Mouse (Mus musculus) ES-Bruce4 (cell line): ENCODE measurements around the gene Gns. TPM values are rescaled to one million over a fixed set of nuclear protein-coding genes. Genes with fewer than 3 reads are reported as not detected.

Experiments
- H3K27ac ChIP-seq: 2 replicates; pipeline ENCODE4 v1.5.1; 2012; ENCODE audit warnings: low read length, inconsistent platforms; ENCODE audit not compliant: insufficient read depth
- H3K27me3 ChIP-seq: 2 replicates; pipeline ENCODE4 v1.6.1; 2012; ENCODE audit warnings: mild to moderate bottlenecking, low read length, inconsistent platforms; ENCODE audit not compliant: control insufficient read depth, poor library complexity, insufficient read depth, severe bottlenecking
- H3K36me3 ChIP-seq: 2 replicates; pipeline ENCODE4 v1.6.1; 2012; ENCODE audit warnings: inconsistent platforms, mild to moderate bottlenecking, low read length, moderate library complexity; ENCODE audit not compliant: control insufficient read depth, poor library complexity, insufficient read depth, severe bottlenecking
- H3K4me1 ChIP-seq: one replicate; pipeline ENCODE4 v1.8.1; 2011; ENCODE audit warnings: low read length; ENCODE audit not compliant: control insufficient read depth, insufficient read depth
- H3K4me3 ChIP-seq: 2 replicates; pipeline ENCODE4 v1.5.1; 2011; ENCODE audit warnings: low read depth, mild to moderate bottlenecking, low read length
- H3K9ac ChIP-seq: 2 replicates; pipeline ENCODE4 v1.6.1; 2012; ENCODE audit warnings: low read depth, mild to moderate bottlenecking, inconsistent platforms; ENCODE audit not compliant: poor library complexity, severe bottlenecking
- H3K9me3 ChIP-seq: replicated peaks from 2 replicates; pipeline ENCODE4 v1.6.1; 2012; ENCODE audit warnings: mild to moderate bottlenecking, low read length, inconsistent platforms; ENCODE audit not compliant: control insufficient read depth, poor library complexity, insufficient read depth, severe bottlenecking
- CTCF ChIP-seq: IDR thresholded peaks from one replicate; pipeline ENCODE4 v1.8.1; 2011; ENCODE audit warnings: low read depth, low read length
- EP300 ChIP-seq: IDR thresholded peaks from 2 replicates; pipeline ENCODE4 v1.6.1; 2011; ENCODE audit warnings: low read depth, low read length; ENCODE audit not compliant: insufficient read depth
- POLR2A ChIP-seq: IDR thresholded peaks from one replicate; pipeline ENCODE4 v1.8.1; 2011; ENCODE audit warnings: low read length; ENCODE audit not compliant: insufficient read depth
- polyA plus RNA-seq: library from polyadenylated mRNA; stranded (reverse); fragments of >200 nt; gene quantifications from 2 replicates; pipeline ENCODE4 v1.2.4, GENCODE M21; 2011; ENCODE audit warnings: low read depth; ENCODE audit not compliant: missing spikeins, insufficient read depth, insufficient read length

The Gns gene
- polyA plus RNA-seq, 1 experiment = 44.2 TPM

GRCm38 (mm10) chr10:121360358-121360757 lies 4.5 kb upstream of the Gns start:
- TF ChIP-seq EP300 (no peak), POLR2A (no peak), CTCF (no peak)
- Histone ChIP-seq H3K36me3 (no peaks in the 10 kb centered on the region), H3K9ac (no peak overlapping the region), H3K27me3 (no peaks in the 10 kb centered on the region), H3K9me3 (no peaks in the 10 kb centered on the region), H3K4me3 (no peak overlapping the region), H3K4me1 (no peaks in the 10 kb centered on the region), H3K27ac (no peak overlapping the region)

GRCm38 (mm10) chr10:121363201-121363600 lies 1.7 kb upstream of the Gns start:
- H3K4me1 ChIP-seq = no peaks in the 10 kb centered on the region
- no peaks in the 10 kb centered on the region for H3K27me3 ChIP-seq
- TF ChIP-seq CTCF (no peak), EP300 (no peak), POLR2A (no peak)
- H3K9ac ChIP-seq = no peak overlapping the region
- no peak overlapping the region for H3K27ac ChIP-seq
- no peaks in the 10 kb centered on the region for H3K36me3 ChIP-seq
- H3K9me3 ChIP-seq = no peaks in the 10 kb centered on the region
- no peak overlapping the region for H3K4me3 ChIP-seq

- no peaks in the 10 kb centered on the region for H3K27me3 ChIP-seq
- H3K9me3 ChIP-seq = no peaks in the 10 kb centered on the region
- peak overlapping the region; percentile 64 for H3K9ac ChIP-seq
- H3K4me1 ChIP-seq = no peaks in the 10 kb centered on the region
- TF ChIP-seq EP300 = no peak
- no peak for TF ChIP-seq POLR2A
- TF ChIP-seq CTCF = no peak
- H3K36me3 ChIP-seq = no peaks in the 10 kb centered on the region
- H3K4me3 ChIP-seq = peak overlapping the region; percentile 72; the same call in 1 of the 2 replicates
- H3K27ac ChIP-seq = no peak overlapping the region
Observed at GRCm38 (mm10) chr10:121364306-121364705, 584 bp upstream of the Gns start.

- Histone ChIP-seq H3K9me3 (no peaks in the 10 kb centered on the region), H3K4me1 (no peaks in the 10 kb centered on the region), H3K27me3 (no peaks in the 10 kb centered on the region), H3K27ac (no peak overlapping the region), H3K9ac (peak overlapping the region; percentile 64), H3K36me3 (no peaks in the 10 kb centered on the region), H3K4me3 (peak overlapping the region; percentile 83)
- TF ChIP-seq EP300 = no peak
Observed at GRCm38 (mm10) chr10:121365781-121366272, 937 bp downstream of the Gns start.

GRCm38 (mm10) chr10:121367271-121367670 lies 2.4 kb downstream of the Gns start:
- no peak overlapping the region for H3K4me3 ChIP-seq
- H3K9me3 ChIP-seq = no peaks in the 10 kb centered on the region
- H3K36me3 ChIP-seq = no peaks in the 10 kb centered on the region
- no peaks in the 10 kb centered on the region for H3K27me3 ChIP-seq
- TF ChIP-seq CTCF (no peak), POLR2A (no peak), EP300 (no peak)
- no peaks in the 10 kb centered on the region for H3K4me1 ChIP-seq
- H3K27ac ChIP-seq = no peak overlapping the region
- H3K9ac ChIP-seq = no peak overlapping the region

GRCm38 (mm10) chr10:121367780-121368179 lies 2.9 kb downstream of the Gns start:
- Histone ChIP-seq H3K36me3 (no peaks in the 10 kb centered on the region), H3K9ac (no peak overlapping the region), H3K27ac (no peak overlapping the region), H3K4me1 (no peaks in the 10 kb centered on the region), H3K4me3 (no peak overlapping the region), H3K27me3 (no peaks in the 10 kb centered on the region), H3K9me3 (no peaks in the 10 kb centered on the region)
- TF ChIP-seq CTCF = no peak
- TF ChIP-seq POLR2A = no peak
- no peak for TF ChIP-seq EP300
